Mouse (Mus musculus): ENCODE results near the gene Olfr1134.

DNA sequence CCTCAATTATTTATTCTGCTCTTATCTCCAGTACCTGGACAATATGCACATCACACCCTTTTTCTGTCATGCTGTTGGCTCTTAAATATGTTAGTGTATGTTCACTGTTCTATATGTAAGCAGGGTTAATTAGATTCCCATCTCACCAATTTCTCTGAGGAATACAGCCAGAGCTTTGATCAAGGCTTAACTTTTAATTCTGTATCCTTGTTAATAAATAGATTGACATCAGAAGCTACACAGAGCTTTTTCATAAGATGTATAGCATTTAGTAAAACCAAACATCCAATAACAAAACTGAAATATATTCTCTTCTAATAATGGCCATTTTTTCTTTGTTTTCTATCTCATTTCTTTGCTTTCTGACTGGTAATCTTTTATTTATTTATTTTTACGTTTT, 15.3 kb upstream of the Olfr1134 start, which contains the start of gene Olfr1135:
- no peak for TF ChIP-seq CTCF (conservative IDR thresholded peaks at IDR 0.05; ENCODE audit: insufficient read depth, insufficient read length, low read depth, low read length)
- TF ChIP-seq POLR2A (IDR thresholded peaks at IDR 0.05; ENCODE audit: low read depth, low read length): no peak

Data from kidney, adult 2 months (tissue).